Mouse (Mus musculus) cerebellum, adult 11 months (tissue): Measurements from ENCODE around the gene Slc25a39.

Experiments used
- DNase-seq: peaks from one replicate; pipeline ENCODE4 v3.0.0; 2022

The Slc25a39 gene

GRCm38 (mm10) chr11:102407834-102408215 is at the start of gene Slc25a39:
Gene Slc25a39 (minus strand): TSS chr11:102407946.
- no peak for DNase-seq

GRCm38 (mm10) chr11:102455740-102456396 is 48.1 kb upstream of the Slc25a39 start:
- DNase-seq = peak; percentile 68

- DNase-seq = no peak
Measured at GRCm38 (mm10) chr11:102453131-102453530, 45.4 kb upstream of the Slc25a39 start.

- DNase-seq = peak; percentile 50
Measured at GRCm38 (mm10) chr11:102449043-102450008, 41.6 kb upstream of the Slc25a39 start.

GRCm38 (mm10) chr11:102448327-102448726 is 40.6 kb upstream of the Slc25a39 start:
- DNase-seq = peak; percentile 35

GRCm38 (mm10) chr11:102447497-102447896 is 39.8 kb upstream of the Slc25a39 start, which contains the start of gene Fam171a2:
Gene Fam171a2 (minus strand): TSS chr11:102447682.
- peak; percentile 83 for DNase-seq

GRCm38 (mm10) chr11:102446581-102447461 is 39.1 kb upstream of the Slc25a39 start:
- peak; percentile 66 for DNase-seq

GRCm38 (mm10) chr11:102445891-102446361 is 38.2 kb upstream of the Slc25a39 start:
- DNase-seq = peak; percentile 54

GRCm38 (mm10) chr11:102445264-102445890 is 37.6 kb upstream of the Slc25a39 start:
- peak; percentile 37 for DNase-seq

- DNase-seq = no peak
Measured at GRCm38 (mm10) chr11:102444781-102445180, 37.0 kb upstream of the Slc25a39 start.

- DNase-seq = no peak
Measured at GRCm38 (mm10) chr11:102444321-102444720, 36.6 kb upstream of the Slc25a39 start.

- no peak for DNase-seq
Measured at GRCm38 (mm10) chr11:102443740-102444139, 36.0 kb upstream of the Slc25a39 start.

- DNase-seq = no peak
Measured at GRCm38 (mm10) chr11:102442089-102442488, 34.3 kb upstream of the Slc25a39 start.

- DNase-seq = no peak
Measured at GRCm38 (mm10) chr11:102441434-102441833, 33.7 kb upstream of the Slc25a39 start.

- no peak for DNase-seq
Measured at GRCm38 (mm10) chr11:102440255-102440654, 32.5 kb upstream of the Slc25a39 start.

- peak; percentile 71 for DNase-seq
Measured at GRCm38 (mm10) chr11:102439093-102440082, 31.6 kb upstream of the Slc25a39 start.

- peak; percentile 86 for DNase-seq
Measured at GRCm38 (mm10) chr11:102438212-102439092, 30.7 kb upstream of the Slc25a39 start.

- DNase-seq = peak; percentile 61
Measured at GRCm38 (mm10) chr11:102437120-102438061, 29.6 kb upstream of the Slc25a39 start.

GRCm38 (mm10) chr11:102436471-102436790 is 28.7 kb upstream of the Slc25a39 start:
- no peak for DNase-seq
